In the genomic region with DNA sequence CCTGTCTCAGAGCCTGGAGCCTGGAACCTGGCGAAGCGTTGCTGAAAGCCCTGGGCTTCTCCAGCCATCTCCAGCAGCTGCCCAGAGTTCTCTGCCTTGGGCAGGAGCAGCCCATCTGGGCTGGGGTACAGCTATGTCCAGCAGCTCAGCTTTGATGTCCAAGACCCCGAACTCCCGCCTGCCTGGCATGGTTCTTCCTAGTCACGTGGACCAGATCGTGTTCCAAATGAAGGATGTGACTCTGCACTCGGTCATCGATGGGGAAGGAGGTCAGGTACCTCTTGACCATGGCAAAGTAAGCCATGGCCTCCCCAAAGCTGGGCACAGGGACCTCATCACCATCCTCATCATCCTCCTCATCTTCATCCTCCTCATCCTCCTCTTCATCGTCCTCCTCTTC, we compare ENCODE assay signal across 8 mouse cellular contexts. TPM values are rescaled to one million over a fixed set of nuclear protein-coding genes. Genes with fewer than 3 reads are reported as not detected.
DNase-seq lines count a peak whose midpoint lies in the region; ATAC-seq and TF ChIP-seq lines count a peak whose summit lies in the region.

No protein-coding gene starts in this region.

- DNase-seq in heart, postnatal 36 days: no peak
- no peak for DNase-seq in hindbrain, postnatal 0 days (ENCODE audit: low spot score)
- no peak for DNase-seq in spleen, postnatal 4 days (ENCODE audit: low spot score in 2 of 2)
- no peak for DNase-seq in spleen, postnatal 10 days (ENCODE audit: low spot score in 2 of 2)

- no peaks in the 10 kb centered on the region for H3K9me3 ChIP-seq in heart, embryonic 14.5 days (ENCODE audit: control insufficient read depth, low read length)
- no peaks in the 10 kb centered on the region for H3K9me3 ChIP-seq in embryonic facial prominence, embryonic 13.5 days
- no peaks in the 10 kb centered on the region for H3K9me3 ChIP-seq in hindbrain, postnatal 0 days (ENCODE audit: low read length)
- no peaks in the 10 kb centered on the region for H3K9me3 ChIP-seq in midbrain, embryonic 13.5 days

- intact Hi-C loops in heart, postnatal 36 days (cut with DNase I): loop anchor here (5.0 kb wide), 1 partner anchor 234 kb away; no protein-coding TSS in a partner anchor

- H3K4me1 ChIP-seq in heart, embryonic 14.5 days (ENCODE audit: control insufficient read depth in 2 of 2, insufficient read depth in 2 of 2, low read length in 2 of 2): peaks cover 26 to 29% of the 10 kb centered on the region in 2 experiments
- peaks cover 50% of the 10 kb centered on the region for H3K4me1 ChIP-seq in embryonic facial prominence, embryonic 13.5 days
- peaks cover 34% of the 10 kb centered on the region for H3K4me1 ChIP-seq in hindbrain, postnatal 0 days (ENCODE audit: insufficient read depth, low read length)
- H3K4me1 ChIP-seq in midbrain, embryonic 13.5 days (replicated peaks): peaks cover 64% of the 10 kb centered on the region

- peaks cover 24% of the 10 kb centered on the region; the same call in 1 of the 2 replicates for H3K36me3 ChIP-seq in heart, embryonic 14.5 days (ENCODE audit: control insufficient read depth, insufficient read depth, low read length)
- H3K36me3 ChIP-seq in embryonic facial prominence, embryonic 13.5 days: peaks cover 13% of the 10 kb centered on the region
- no peaks in the 10 kb centered on the region for H3K36me3 ChIP-seq in hindbrain, postnatal 0 days (ENCODE audit: insufficient read depth, low read length)
- 0 out of 2 replicates have a peak, but pooled peaks cover 11% of the 10 kb centered on the region for H3K36me3 ChIP-seq in midbrain, embryonic 13.5 days

- peaks cover 9% of the 10 kb centered on the region for H3K27me3 ChIP-seq in heart, embryonic 14.5 days (ENCODE audit: control insufficient read depth, insufficient read depth, low read length)
- H3K27me3 ChIP-seq in embryonic facial prominence, embryonic 13.5 days: peaks cover 10% of the 10 kb centered on the region
- H3K27me3 ChIP-seq in hindbrain, postnatal 0 days (ENCODE audit: insufficient read depth, low read length): no peaks in the 10 kb centered on the region
- peaks cover 8% of the 10 kb centered on the region for H3K27me3 ChIP-seq in midbrain, embryonic 13.5 days

- WGBS in heart, embryonic 14.5 days: 85% methylated on average over 9 of the region's 9 CpGs
- WGBS in embryonic facial prominence, embryonic 13.5 days: 87% methylated on average over 9 of the region's 9 CpGs
- WGBS in hindbrain, postnatal 0 days: 65% methylated on average over 9 of the region's 9 CpGs
- WGBS in midbrain, embryonic 13.5 days: 84% methylated on average over 9 of the region's 9 CpGs

- H3K4me2 ChIP-seq in heart, embryonic 14.5 days (ENCODE audit: low read length): peak overlapping the region; percentile 95
- peak overlapping the region; percentile 97 for H3K4me2 ChIP-seq in embryonic facial prominence, embryonic 13.5 days
- H3K4me2 ChIP-seq in hindbrain, postnatal 0 days (ENCODE audit: low read depth, low read length): peak overlapping the region; percentile 91
- H3K4me2 ChIP-seq in midbrain, embryonic 13.5 days (replicated peaks): peak overlapping the region; percentile 98

- H3K27ac ChIP-seq in heart, embryonic 14.5 days (replicated peaks in 1 of 2; ENCODE audit: control insufficient read depth in 1 of 2, insufficient read depth in 1 of 2, low read depth in 2 of 2, low read length in 2 of 2): no peak overlapping the region
- peak overlapping the region; percentile 66; the same call in 1 of the 2 replicates for H3K27ac ChIP-seq in embryonic facial prominence, embryonic 13.5 days
- H3K27ac ChIP-seq in hindbrain, postnatal 0 days: no peak overlapping the region
- 0 out of 2 replicates have a peak overlapping the region, but pooled peaks have one; percentile 19 for H3K27ac ChIP-seq in midbrain, embryonic 13.5 days

- peak overlapping the region in 1 of 2 experiments; percentile 66; a peak in 1 of 4 replicates for H3K4me3 ChIP-seq in heart, embryonic 14.5 days (ENCODE audit: control insufficient read depth in 1 of 2, insufficient read depth in 1 of 2, low read depth in 1 of 2, low read length in 2 of 2)
- peak overlapping the region; percentile 80 for H3K4me3 ChIP-seq in embryonic facial prominence, embryonic 13.5 days
- peak overlapping the region; percentile 75 for H3K4me3 ChIP-seq in hindbrain, postnatal 0 days (ENCODE audit: low read length)
- peak overlapping the region; percentile 88 for H3K4me3 ChIP-seq in midbrain, embryonic 13.5 days (replicated peaks)

- ATAC-seq in heart, embryonic 14.5 days (ENCODE audit: insufficient number of reproducible peaks, insufficient read depth, low FRiP score, low read depth): no peak
- no peak for ATAC-seq in embryonic facial prominence, embryonic 13.5 days (ENCODE audit: insufficient number of reproducible peaks, insufficient read depth, low FRiP score, low TSS enrichment, low read depth)
- ATAC-seq in hindbrain, postnatal 0 days: no peak
- no peak for ATAC-seq in midbrain, embryonic 13.5 days
- no peak for ATAC-seq in erythroid progenitor cell, adult 5-6 weeks (replicated peaks; ENCODE audit: low FRiP score, poor library complexity, severe bottlenecking)

- TF ChIP-seq CTCF in hindbrain, postnatal 0 days (IDR thresholded peaks at IDR 0.05; ENCODE audit: low read depth): no peak

- peak overlapping the region; percentile 94 for H3K9ac ChIP-seq in heart, embryonic 14.5 days (ENCODE audit: low read length)
- H3K9ac ChIP-seq in embryonic facial prominence, embryonic 13.5 days: peak overlapping the region; percentile 93
- H3K9ac ChIP-seq in hindbrain, postnatal 0 days (replicated peaks; ENCODE audit: low read length): peak overlapping the region; percentile 89; the same call in 1 of the 2 replicates
- peak overlapping the region; percentile 97 for H3K9ac ChIP-seq in midbrain, embryonic 13.5 days (replicated peaks)

RNA-seq across cellular contexts. Expression of a gene that starts 1.9 kb away (rescaled TPM):
- 6.2 and 7.0 TPM in 2 replicates for polyA plus RNA-seq in heart, embryonic 14.5 days (2014; fragmentation: Nextera tagmentation; extraction: Ambion mirVana)
- total RNA-seq in heart, postnatal 36 days (2021): 10 to 100 TPM; 85.1 to 86.2 TPM
- 12.3 and 12.4 TPM in 2 replicates for polyA plus RNA-seq in embryonic facial prominence, embryonic 13.5 days (2015; fragmentation: Nextera tagmentation; extraction: Ambion mirVana)
- 106 and 112 TPM in 2 replicates for total RNA-seq in hindbrain, postnatal 0 days (2014; rRNA removed)
- polyA plus RNA-seq in hindbrain, postnatal 0 days (2015; fragmentation: Nextera tagmentation; extraction: Ambion mirVana): 12.8 and 14.4 TPM in 2 replicates
- 13.3 and 15.0 TPM in 2 replicates for polyA plus RNA-seq in midbrain, embryonic 13.5 days (2015; fragmentation: Nextera tagmentation; extraction: Ambion mirVana)
- total RNA-seq in erythroid progenitor cell, adult 5-6 weeks (2015; ENCODE audit: low replicate concordance): 8.3 and 8.8 TPM in 2 replicates
- 12.5 and 15.1 TPM in 2 replicates for total RNA-seq in erythroid progenitor cell, adult 5-6 weeks (2017; ENCODE audit: low replicate concordance)

RNA-seq across cellular contexts. Expression of a gene that starts 8.8 kb away (rescaled TPM):
- 33.1 and 38.9 TPM in 2 replicates for polyA plus RNA-seq in heart, embryonic 14.5 days (2014; fragmentation: Nextera tagmentation; extraction: Ambion mirVana)
- 1 to 10 TPM; 6.1 to 7.0 TPM for total RNA-seq in heart, postnatal 36 days (2021)
- 53.8 and 57.5 TPM in 2 replicates for polyA plus RNA-seq in embryonic facial prominence, embryonic 13.5 days (2015; fragmentation: Nextera tagmentation; extraction: Ambion mirVana)
- 18.2 TPM in 2 replicates for total RNA-seq in hindbrain, postnatal 0 days (2014; rRNA removed)
- 22.2 and 24.0 TPM in 2 replicates for polyA plus RNA-seq in hindbrain, postnatal 0 days (2015; fragmentation: Nextera tagmentation; extraction: Ambion mirVana)
- polyA plus RNA-seq in midbrain, embryonic 13.5 days (2015; fragmentation: Nextera tagmentation; extraction: Ambion mirVana): 50.6 and 59.3 TPM in 2 replicates
- total RNA-seq in erythroid progenitor cell, adult 5-6 weeks (2015; ENCODE audit: low replicate concordance): 345 and 367 TPM in 2 replicates
- 664 and 783 TPM in 2 replicates for total RNA-seq in erythroid progenitor cell, adult 5-6 weeks (2017; ENCODE audit: low replicate concordance)

RNA-seq across cellular contexts. Expression of a gene that starts 9.2 kb away (rescaled TPM):
- polyA plus RNA-seq in heart, embryonic 14.5 days (2014; fragmentation: Nextera tagmentation; extraction: Ambion mirVana): 2.0 and 2.4 TPM in 2 replicates
- total RNA-seq in heart, postnatal 36 days (2021): 1 to 10 TPM; 5.7 to 6.2 TPM
- 4.4 and 5.1 TPM in 2 replicates for polyA plus RNA-seq in embryonic facial prominence, embryonic 13.5 days (2015; fragmentation: Nextera tagmentation; extraction: Ambion mirVana)
- 15.5 and 17.3 TPM in 2 replicates for total RNA-seq in hindbrain, postnatal 0 days (2014; rRNA removed)
- polyA plus RNA-seq in hindbrain, postnatal 0 days (2015; fragmentation: Nextera tagmentation; extraction: Ambion mirVana): 7.8 and 8.9 TPM in 2 replicates
- 10.8 and 11.5 TPM in 2 replicates for polyA plus RNA-seq in midbrain, embryonic 13.5 days (2015; fragmentation: Nextera tagmentation; extraction: Ambion mirVana)
- total RNA-seq in erythroid progenitor cell, adult 5-6 weeks (2015; ENCODE audit: low replicate concordance): 4.6 and 4.7 TPM in 2 replicates
- total RNA-seq in erythroid progenitor cell, adult 5-6 weeks (2017; ENCODE audit: low replicate concordance): 4.1 and 6.4 TPM in 2 replicates

RNA-seq across cellular contexts. Expression of a gene that starts 18.1 kb away (rescaled TPM):
- 71.0 and 80.3 TPM in 2 replicates for polyA plus RNA-seq in heart, embryonic 14.5 days (2014; fragmentation: Nextera tagmentation; extraction: Ambion mirVana)
- 10 to 100 TPM in 1 of 2 experiments, 1 to 10 TPM in 1; 9.7 to 12.8 TPM for total RNA-seq in heart, postnatal 36 days (2021)
- polyA plus RNA-seq in embryonic facial prominence, embryonic 13.5 days (2015; fragmentation: Nextera tagmentation; extraction: Ambion mirVana): 67.5 and 71.4 TPM in 2 replicates
- total RNA-seq in hindbrain, postnatal 0 days (2014; rRNA removed): 155 and 157 TPM in 2 replicates
- polyA plus RNA-seq in hindbrain, postnatal 0 days (2015; fragmentation: Nextera tagmentation; extraction: Ambion mirVana): 76.0 and 79.3 TPM in 2 replicates
- 89.6 and 92.2 TPM in 2 replicates for polyA plus RNA-seq in midbrain, embryonic 13.5 days (2015; fragmentation: Nextera tagmentation; extraction: Ambion mirVana)
- total RNA-seq in erythroid progenitor cell, adult 5-6 weeks (2015; ENCODE audit: low replicate concordance): 124 and 160 TPM in 2 replicates
- 58.5 and 68.4 TPM in 2 replicates for total RNA-seq in erythroid progenitor cell, adult 5-6 weeks (2017; ENCODE audit: low replicate concordance)

RNA-seq across cellular contexts. Expression of a gene that starts 28.9 kb away (rescaled TPM):
- polyA plus RNA-seq in heart, embryonic 14.5 days (2014; fragmentation: Nextera tagmentation; extraction: Ambion mirVana): 39.7 and 44.3 TPM in 2 replicates
- 10 to 100 TPM; 31.5 to 36.5 TPM for total RNA-seq in heart, postnatal 36 days (2021)
- 26.4 and 28.5 TPM in 2 replicates for polyA plus RNA-seq in embryonic facial prominence, embryonic 13.5 days (2015; fragmentation: Nextera tagmentation; extraction: Ambion mirVana)
- 63.0 and 67.6 TPM in 2 replicates for total RNA-seq in hindbrain, postnatal 0 days (2014; rRNA removed)
- 37.1 and 37.5 TPM in 2 replicates for polyA plus RNA-seq in hindbrain, postnatal 0 days (2015; fragmentation: Nextera tagmentation; extraction: Ambion mirVana)
- 32.7 and 33.4 TPM in 2 replicates for polyA plus RNA-seq in midbrain, embryonic 13.5 days (2015; fragmentation: Nextera tagmentation; extraction: Ambion mirVana)
- total RNA-seq in erythroid progenitor cell, adult 5-6 weeks (2015; ENCODE audit: low replicate concordance): 10.8 and 11.3 TPM in 2 replicates
- 10.9 and 11.4 TPM in 2 replicates for total RNA-seq in erythroid progenitor cell, adult 5-6 weeks (2017; ENCODE audit: low replicate concordance)

Comparison
In these comparisons a context has a peak if more than half of its experiments do, and no peak if none do; other contexts are left out.
1. H3K27ac ChIP-seq: peak in embryonic facial prominence, embryonic 13.5 days (single experiment) and midbrain, embryonic 13.5 days (single experiment); none in heart, embryonic 14.5 days (0 of 2) and hindbrain, postnatal 0 days (single experiment).
2. Peak in every context shown above with its lines, with median percentiles within 50 percentile points of each other: H3K4me2 ChIP-seq and H3K9ac ChIP-seq.